Mouse (Mus musculus) embryonic facial prominence, embryonic 14.5 days (tissue): Measurements from ENCODE around the gene Nhp2. TPM values are rescaled to one million over a fixed set of nuclear protein-coding genes. Genes with fewer than 3 reads are reported as not detected.
"Not testable (repeated sequence)": the region's sequence is repeated elsewhere in the genome, so short reads cannot be mapped to it uniquely, and the experiment has no call there.

Source experiments
- ATAC-seq: fragments of 200-750 bp; cut with Nextera tagmentation; 2 replicates; pipeline ENCODE4 v1.8.0; 2017; ENCODE audit warnings: low read depth, moderate number of reproducible peaks, moderate TSS enrichment
- DNase-seq: peaks from one replicate; pipeline ENCODE4 v3.0.0-alpha.2; 2015; ENCODE audit warnings: low spot score
- H3K27ac ChIP-seq: fragments of 300-500 bp; sonication (generic); replicated peaks from 2 replicates; pipeline ENCODE4 v1.5.1; 2014; ENCODE audit warnings: low read depth, mild to moderate bottlenecking, low read length, moderate library complexity
- H3K27me3 ChIP-seq: fragments of 300-500 bp; sonication (generic); replicated peaks from 2 replicates; pipeline ENCODE4 v1.6.1; 2014; ENCODE audit warnings: low read length; ENCODE audit not compliant: control insufficient read depth, insufficient read depth
- H3K36me3 ChIP-seq: fragments of 300-500 bp; sonication (generic); 2 replicates; pipeline ENCODE4 v1.6.1; 2014; ENCODE audit warnings: low read length, mixed read lengths; ENCODE audit not compliant: control insufficient read depth, insufficient read depth
- H3K4me1 ChIP-seq: fragments of 300-500 bp; sonication (generic); 2 replicates; pipeline ENCODE4 v1.6.1; 2014; ENCODE audit warnings: antibody characterized with exemption, low read length; ENCODE audit not compliant: control insufficient read depth, insufficient read depth
- H3K4me2 ChIP-seq: fragments of 300-500 bp; sonication (generic); 2 replicates; pipeline ENCODE4 v1.6.1; 2014; ENCODE audit warnings: low read depth, mild to moderate bottlenecking, low read length, moderate library complexity, mixed read lengths
- H3K4me3 ChIP-seq: fragments of 300-500 bp; sonication (generic); 2 replicates; pipeline ENCODE4 v1.5.1; 2014; ENCODE audit warnings: low read depth, mild to moderate bottlenecking, low read length
- H3K9ac ChIP-seq: fragments of 300-500 bp; sonication (generic); 2 replicates; pipeline ENCODE4 v1.6.1; 2014; ENCODE audit warnings: low read depth, mild to moderate bottlenecking, low read length, moderate library complexity, mixed read lengths
- H3K9me3 ChIP-seq: fragments of 300-500 bp; sonication (generic); 2 replicates; pipeline ENCODE4 v1.6.1; 2016; ENCODE audit warnings: low read length; ENCODE audit not compliant: control insufficient read depth
- WGBS: fragments of 180-500 bp; shearing (Covaris S2); extraction: QIAGEN DNeasy Blood & Tissue Kit; methylation state at CpG from one replicate; pipeline ENCODE4 v1.1.7; 2014; 5-methylcytosine and 5-hydroxymethylcytosine counted together
- polyA plus RNA-seq: library from polyadenylated mRNA; unstranded; fragments of >200 nt; fragmentation: Nextera tagmentation; extraction: Ambion mirVana; gene quantifications from 2 replicates; pipeline ENCODE4 v1.2.1, GENCODE M21; 2014

Nhp2 gene
- polyA plus RNA-seq, 1 experiment from 2014 or later, result 158 TPM

DNA sequence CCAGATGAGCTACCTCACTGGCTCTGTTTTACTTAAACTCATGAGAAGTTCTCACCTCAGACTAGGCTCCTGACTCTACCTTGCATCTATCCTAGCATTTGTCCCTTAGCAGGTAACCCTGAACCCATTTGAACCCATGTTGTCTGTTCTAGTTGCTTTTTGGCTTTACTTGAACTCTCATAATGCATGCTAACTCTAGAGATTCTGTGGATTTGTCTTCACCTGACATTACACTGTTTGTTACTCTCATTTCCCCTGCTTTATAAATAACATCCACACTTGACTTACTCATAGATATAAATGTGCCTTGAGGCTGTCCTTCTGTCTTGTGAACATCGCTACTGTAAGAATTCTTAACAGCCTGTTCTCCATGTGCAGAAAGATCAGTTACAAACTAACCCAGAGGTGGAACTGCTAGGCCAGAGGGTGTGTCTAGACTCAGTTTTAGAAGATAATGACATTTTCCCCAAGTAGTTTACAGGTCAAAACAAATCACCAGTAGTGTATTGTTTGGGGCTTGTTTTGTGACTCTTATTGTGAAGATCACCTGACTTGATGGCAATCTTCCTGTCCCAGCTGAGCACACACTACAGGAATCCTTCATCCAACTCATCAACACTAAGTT lies 24.0 kb upstream of the Nhp2 start:
- Histone ChIP-seq H3K4me2 (no peak overlapping the region), H3K4me1 (no peaks in the 10 kb centered on the region), H3K27me3 (no peaks in the 10 kb centered on the region), H3K36me3 (peaks cover 98% of the 10 kb centered on the region), H3K4me3 (no peak overlapping the region), H3K9me3 (no peaks in the 10 kb centered on the region), H3K27ac (no peak overlapping the region), H3K9ac (no peak overlapping the region)
- WGBS, result 88% methylated on average over 1 of the region's 1 CpGs
- DNase-seq, result no peak
- ATAC-seq, result no peak

DNA sequence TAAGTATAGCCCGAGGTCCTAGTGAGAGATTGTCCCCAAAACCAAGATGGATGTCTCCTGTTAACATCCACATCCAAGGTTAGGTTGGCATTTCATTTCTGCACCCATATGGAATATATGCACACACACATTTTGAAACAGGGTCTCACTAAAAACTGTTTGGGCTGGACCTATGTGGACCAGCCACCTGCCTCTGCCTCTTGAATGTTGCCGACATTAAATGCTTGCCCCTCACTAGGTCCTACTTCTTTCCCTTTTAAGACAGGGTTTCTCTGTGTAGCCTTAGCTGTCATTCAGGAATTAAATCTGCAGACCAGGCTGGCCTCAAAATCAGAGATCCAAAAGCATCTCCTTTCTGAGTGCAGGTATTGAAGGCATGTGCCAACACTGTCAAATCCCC lies 22.0 kb upstream of the Nhp2 start:
- Histone ChIP-seq H3K9me3 (no peaks in the 10 kb centered on the region), H3K36me3 (peaks cover 99% of the 10 kb centered on the region), H3K4me1 (no peaks in the 10 kb centered on the region), H3K27me3 (no peaks in the 10 kb centered on the region), H3K27ac (no peak overlapping the region), H3K4me3 (no peak overlapping the region), H3K4me2 (no peak overlapping the region), H3K9ac (no peak overlapping the region)
- 76% methylated on average over 2 of the region's 2 CpGs for WGBS
- no peak for ATAC-seq
- DNase-seq, result no peak

DNA sequence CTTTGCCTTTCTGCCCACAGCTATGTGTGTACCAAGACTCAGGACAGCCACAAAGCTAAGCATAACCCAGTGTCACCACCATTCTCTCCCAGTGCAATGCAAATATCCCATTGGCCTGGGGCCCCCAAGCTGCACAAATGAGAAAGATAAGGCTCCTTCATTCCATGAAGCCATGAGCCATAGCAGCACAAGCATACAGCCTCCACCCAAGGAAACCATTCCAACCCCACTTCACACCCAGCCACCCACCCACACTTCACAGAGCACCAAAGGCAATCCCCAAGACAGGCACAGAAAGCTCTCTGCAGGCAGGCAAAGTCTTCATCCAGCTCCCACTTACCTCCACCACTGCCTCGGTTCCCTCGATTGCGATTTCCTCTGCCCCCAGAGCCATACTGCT lies 17.3 kb upstream of the Nhp2 start:
- no peak for ATAC-seq
- H3K4me3 ChIP-seq, result no peak overlapping the region
- peaks cover 8% of the 10 kb centered on the region; the same call in 1 of the 2 replicates for H3K4me1 ChIP-seq
- no peaks in the 10 kb centered on the region for H3K27me3 ChIP-seq
- H3K36me3 ChIP-seq, result peaks cover 84% of the 10 kb centered on the region
- H3K9me3 ChIP-seq, result no peaks in the 10 kb centered on the region
- WGBS, result 82% methylated on average over 3 of the region's 3 CpGs
- H3K9ac ChIP-seq, result no peak overlapping the region
- H3K27ac ChIP-seq, result no peak overlapping the region
- H3K4me2 ChIP-seq, result no peak overlapping the region
- DNase-seq, result no peak

DNA sequence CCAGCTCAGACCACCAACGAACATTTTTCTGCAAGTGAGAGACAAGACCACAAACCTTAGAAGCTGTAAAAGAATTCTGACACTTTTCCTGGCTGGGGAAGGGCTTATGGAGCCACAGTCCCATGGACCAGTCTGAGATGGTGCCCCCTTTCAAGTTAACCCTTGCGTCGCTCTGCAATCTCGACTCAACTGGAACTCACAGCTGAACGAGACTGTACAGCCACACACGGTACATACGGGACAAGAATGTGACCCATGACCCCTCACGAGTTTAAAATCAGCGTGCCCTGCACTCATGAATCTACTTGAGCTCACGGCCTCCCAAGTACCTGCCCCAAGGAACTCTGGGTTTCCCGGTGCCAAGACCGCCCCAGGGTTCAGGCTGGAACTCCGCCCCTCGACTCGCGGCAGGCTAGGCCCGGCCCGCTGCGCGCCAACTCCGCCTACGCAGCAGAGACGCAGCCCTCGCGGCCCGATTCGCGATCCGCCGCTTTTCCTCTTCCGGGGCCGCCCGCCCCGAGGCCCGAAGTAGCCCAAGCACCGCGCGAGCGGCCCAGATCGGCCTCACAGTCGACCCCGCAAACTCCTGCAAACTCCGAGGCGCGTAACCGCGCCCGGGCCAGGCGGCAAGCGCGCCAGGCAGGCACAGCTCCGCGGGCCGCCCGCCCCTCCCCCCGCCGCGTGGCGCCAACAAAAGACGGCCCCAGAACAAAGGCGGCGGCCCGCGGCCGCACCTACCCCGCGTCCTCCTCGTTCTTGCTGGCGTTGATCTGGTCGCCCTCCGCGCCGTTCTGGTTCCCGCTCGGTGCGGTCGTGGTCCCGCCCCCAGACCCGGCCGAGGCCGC lies 13.7 kb upstream of the Nhp2 start:
- peak overlapping the region; percentile 100 for H3K9ac ChIP-seq
- 2% methylated on average over 26 of the region's 81 CpGs for WGBS
- peak overlapping the region; percentile 96 for H3K4me3 ChIP-seq
- H3K36me3 ChIP-seq, result peaks cover 48% of the 10 kb centered on the region
- peak; percentile 59 for ATAC-seq
- H3K4me2 ChIP-seq, result peak overlapping the region; percentile 90
- peaks cover 8% of the 10 kb centered on the region; the same call in 1 of the 2 replicates for H3K4me1 ChIP-seq
- DNase-seq, result peak; percentile 93
- no peaks in the 10 kb centered on the region for H3K9me3 ChIP-seq
- peak overlapping the region; percentile 96 for H3K27ac ChIP-seq
- no peaks in the 10 kb centered on the region for H3K27me3 ChIP-seq

DNA sequence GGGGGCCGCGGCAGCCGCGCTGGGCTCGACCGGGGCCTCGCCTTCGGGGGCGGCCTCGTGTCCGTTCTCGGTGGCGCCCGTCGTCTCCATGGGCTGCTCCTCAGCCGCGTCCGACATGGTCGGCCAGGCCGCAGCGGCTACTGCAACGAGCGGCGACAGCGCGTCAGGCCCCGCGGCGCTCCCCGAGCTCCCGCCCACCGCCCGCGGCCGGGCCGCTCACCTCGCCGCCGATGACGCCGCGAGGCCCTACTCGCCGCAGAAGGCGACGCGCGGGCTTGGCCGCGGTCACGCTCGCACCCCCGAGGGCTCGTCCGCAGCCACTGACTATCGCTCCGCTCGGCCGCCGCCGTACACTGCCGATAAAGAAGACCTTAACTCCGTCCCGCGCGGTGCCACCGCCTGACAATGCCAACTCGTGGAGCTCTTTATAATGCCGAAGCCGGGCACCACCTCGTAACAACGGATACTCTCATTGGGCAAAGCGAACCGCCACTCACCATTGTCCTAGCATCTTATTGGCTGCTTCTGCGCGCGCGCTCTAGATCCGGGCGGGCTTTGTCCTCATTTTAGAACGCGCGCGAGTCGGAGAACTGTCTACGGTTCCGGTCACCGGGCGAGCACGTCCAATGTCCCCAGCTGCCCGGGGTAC lies 13.0 kb upstream of the Nhp2 start, which contains the start of gene Hnrnpab:
Gene Hnrnpab, minus strand, starts transcription at position 401 of the 649 bp plus-strand sequence.
- peak within 1 kb of the TSS; percentile 96 for H3K27ac ChIP-seq
- H3K9me3 ChIP-seq, result no peaks in the 10 kb centered on the region
- DNase-seq, result peak; percentile 99
- ATAC-seq, result peak; percentile 96
- peaks cover 41% of the 10 kb centered on the region for H3K36me3 ChIP-seq
- peak within 1 kb of the TSS; percentile 100 for H3K9ac ChIP-seq
- H3K4me2 ChIP-seq, result peak within 1 kb of the TSS; percentile 90
- H3K4me3 ChIP-seq, result peak within 1 kb of the TSS; percentile 96
- H3K27me3 ChIP-seq, result no peaks in the 10 kb centered on the region
- WGBS, result under 1% methylated on average over 30 of the region's 91 CpGs
- peaks cover 8% of the 10 kb centered on the region; the same call in 1 of the 2 replicates for H3K4me1 ChIP-seq

DNA sequence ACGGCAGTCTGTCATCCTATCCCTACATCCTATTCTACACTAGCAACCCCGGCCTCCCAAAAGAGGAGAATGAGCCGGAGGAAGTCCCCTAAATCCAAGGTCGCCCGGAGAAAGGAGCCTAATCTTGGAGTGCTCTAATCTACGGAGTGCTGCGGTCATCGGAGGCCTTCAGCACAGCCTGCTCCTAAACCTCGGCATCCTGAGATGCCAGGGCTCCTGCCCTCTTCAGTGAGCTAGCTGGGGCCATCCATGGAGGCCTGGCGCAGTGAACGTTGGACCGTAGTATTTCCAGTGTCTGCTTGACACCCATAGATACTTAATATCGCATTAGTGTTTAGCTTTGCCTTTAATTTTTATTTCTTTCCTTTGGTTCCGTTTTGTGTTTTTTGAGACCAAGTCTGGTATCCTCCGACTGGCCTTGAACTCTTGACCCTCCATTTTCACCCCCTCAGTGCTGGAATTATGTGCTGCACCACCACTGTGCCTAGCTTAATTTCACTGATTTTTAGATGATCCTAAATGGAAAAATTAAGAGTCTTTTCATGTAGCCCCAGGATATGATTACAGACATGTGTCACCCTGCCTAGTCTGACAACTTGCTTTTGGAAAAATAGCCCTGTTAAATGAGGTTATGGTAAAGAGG lies 12.3 kb upstream of the Nhp2 start:
- peak overlapping the region; percentile 96 for H3K27ac ChIP-seq
- peak overlapping the region; percentile 100 for H3K9ac ChIP-seq
- H3K4me1 ChIP-seq, result peaks cover 8% of the 10 kb centered on the region; the same call in 1 of the 2 replicates
- no peaks in the 10 kb centered on the region for H3K9me3 ChIP-seq
- H3K36me3 ChIP-seq, result peaks cover 34% of the 10 kb centered on the region
- WGBS, result 10% methylated on average over 15 of the region's 15 CpGs
- DNase-seq (no peak), ATAC-seq (peak; percentile 56)
- peak overlapping the region; percentile 86 for H3K4me2 ChIP-seq
- no peaks in the 10 kb centered on the region for H3K27me3 ChIP-seq
- peak overlapping the region; percentile 96 for H3K4me3 ChIP-seq

DNA sequence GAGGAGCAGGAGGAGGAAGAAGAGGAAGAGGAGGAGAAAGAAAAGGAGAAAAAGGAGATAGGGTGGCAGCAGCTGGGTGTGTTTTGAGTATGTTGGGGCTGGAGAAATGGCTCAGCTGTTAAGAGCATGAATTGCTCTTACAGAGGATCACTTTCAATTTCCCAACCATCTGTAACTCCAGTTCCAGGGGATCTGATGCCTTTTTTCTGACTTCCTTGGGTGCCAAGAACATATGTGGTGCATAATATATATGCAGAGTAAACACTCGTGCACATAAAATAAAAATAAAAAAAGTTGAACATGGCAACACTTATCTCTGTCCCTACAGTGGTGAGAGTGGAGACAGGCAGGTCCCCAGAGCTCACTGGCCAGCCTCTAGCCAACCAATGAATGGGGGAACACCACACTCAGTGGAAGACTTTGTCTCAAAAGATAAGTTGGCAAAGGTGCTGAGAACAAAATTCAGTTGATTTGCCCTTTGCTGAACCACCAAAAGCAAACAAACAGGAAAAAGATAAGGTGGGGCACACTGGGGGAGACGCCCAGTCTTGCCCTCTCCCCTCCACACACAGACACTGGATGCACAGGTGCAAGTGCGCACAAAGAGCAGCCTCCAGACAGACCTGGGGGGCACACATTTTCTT lies 10.1 kb upstream of the Nhp2 start:
- Histone ChIP-seq H3K4me1 (peaks cover 8% of the 10 kb centered on the region; the same call in 1 of the 2 replicates), H3K27ac (no peak overlapping the region), H3K9ac (no peak overlapping the region), H3K9me3 (no peaks in the 10 kb centered on the region), H3K27me3 (no peaks in the 10 kb centered on the region), H3K4me3 (no peak overlapping the region), H3K36me3 (peaks cover 12% of the 10 kb centered on the region), H3K4me2 (no peak overlapping the region)
- ATAC-seq, result no peak
- 76% methylated on average over 3 of the region's 3 CpGs for WGBS
- DNase-seq, result no peak

DNA sequence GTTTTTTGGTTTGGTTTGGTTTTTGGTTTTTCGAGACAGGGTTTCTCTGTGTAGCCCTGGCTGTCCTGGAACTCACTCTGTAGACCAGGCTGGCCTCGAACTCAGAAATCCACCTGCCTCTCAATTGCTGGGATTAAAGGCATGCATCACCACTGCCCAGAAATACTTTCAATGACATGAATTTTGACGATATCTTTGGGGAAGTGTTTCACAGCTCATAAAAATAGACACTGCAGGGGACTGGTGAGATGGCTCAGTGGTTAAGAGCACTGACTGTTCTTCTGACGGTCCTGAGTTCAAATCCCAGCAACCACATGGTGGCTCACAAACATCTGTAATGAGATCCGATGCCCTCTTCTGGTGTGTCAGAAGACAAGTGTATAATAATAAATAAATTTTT lies 9.6 kb upstream of the Nhp2 start:
- not testable (repeated sequence) for H3K27ac ChIP-seq, DNase-seq, ATAC-seq, H3K4me1 ChIP-seq, H3K4me3 ChIP-seq, H3K9me3 ChIP-seq, H3K4me2 ChIP-seq, H3K36me3 ChIP-seq, H3K9ac ChIP-seq, H3K27me3 ChIP-seq
- WGBS, result 83% methylated on average over 5 of the region's 5 CpGs
